Mouse (Mus musculus) heart, adult 2 months (tissue): ENCODE results near the gene Gm45808.

Experiments used
- CTCF ChIP-seq: fragments of 200-600 bp; IDR thresholded peaks from 2 replicates; pipeline ENCODE4 v1.8.1; 2022; ENCODE audit warnings: antibody characterized with exemption, mild to moderate bottlenecking, moderate library complexity
- POLR2A ChIP-seq: fragments of 200-500 bp; IDR thresholded peaks from 2 replicates; pipeline ENCODE4 v1.6.1; 2011; ENCODE audit warnings: mild to moderate bottlenecking, low read depth, low read length, control low read depth; ENCODE audit not compliant: insufficient read depth

DNA sequence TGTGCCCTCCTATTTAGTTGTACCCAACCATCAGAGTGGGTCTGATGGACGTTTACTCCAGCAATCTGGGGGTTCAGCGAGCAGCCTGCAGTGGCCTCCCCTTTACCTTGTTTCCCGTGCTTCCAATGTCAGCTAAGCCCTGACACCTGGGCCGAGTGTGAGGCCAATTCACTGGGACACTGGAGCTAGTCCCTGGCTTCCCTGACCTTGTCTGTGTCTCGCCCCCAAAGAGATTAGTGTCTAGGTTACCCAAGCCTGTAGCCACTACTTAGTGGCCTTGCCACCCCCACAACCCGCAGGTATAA, 66.0 kb downstream of the Gm45808 start, which contains the start of gene Lhb:
- TF ChIP-seq CTCF, result no peak
- no peak for TF ChIP-seq POLR2A
